9 mouse cellular contexts compared by ENCODE assay signal in genomic region chr12:40164621-40165020, GRCm38 (mm10). TPM values are rescaled to one million over a fixed set of nuclear protein-coding genes. Genes with fewer than 3 reads are reported as not detected.
DNase-seq lines count a peak whose midpoint lies in the region; ATAC-seq and TF ChIP-seq lines count a peak whose summit lies in the region.
"Had no signal": no experiment of that assay in that cellular context is flagged by ENCODE, and none has a peak within 500 bp of the region (broad histone marks: within the 10 kb centered on the region; RNA-seq: fewer than 3 reads in every experiment).

No protein-coding gene starts in this region.

- no peaks in the 10 kb centered on the region for H3K9me3 ChIP-seq in neural tube, embryonic 11.5 days (ENCODE audit: control insufficient read depth, low read length)
- no peaks in the 10 kb centered on the region for H3K9me3 ChIP-seq in limb, embryonic 14.5 days (ENCODE audit: control insufficient read depth, low read length)

- DNase-seq in cerebellum, adult 9-10 months: peak; percentile 27
- no peak for DNase-seq in cerebellum, postnatal 4 days (ENCODE audit: low spot score in 2 of 2)
- no peak for DNase-seq in neural tube, embryonic 11.5 days (ENCODE audit: low spot score)
- no peak for DNase-seq in neural tube, embryonic 10.5 days (ENCODE audit: extremely low spot score, low spot score)
- DNase-seq in forelimb bud, embryonic 11.5 days (ENCODE audit: low read depth, low spot score): peak; percentile 39
- peak; percentile 80 for DNase-seq in limb, embryonic 14.5 days (ENCODE audit: low spot score)
- DNase-seq in retina, postnatal 7 days (ENCODE audit: low read depth, low spot score): peak; percentile 19
- no peak for DNase-seq in spleen, postnatal 14 days (ENCODE audit: low spot score in 2 of 2)

- no peak overlapping the region for H3K4me3 ChIP-seq in neural tube, embryonic 11.5 days (ENCODE audit: low read depth, low read length)
- H3K4me3 ChIP-seq in limb, embryonic 14.5 days (replicated peaks; ENCODE audit: low read length): no peak overlapping the region

- no peaks in the 10 kb centered on the region for H3K27me3 ChIP-seq in neural tube, embryonic 11.5 days (ENCODE audit: control insufficient read depth, insufficient read depth, low read length)
- no peaks in the 10 kb centered on the region for H3K27me3 ChIP-seq in limb, embryonic 14.5 days (ENCODE audit: control insufficient read depth, insufficient read depth, low read length)

- H3K9ac ChIP-seq in neural tube, embryonic 11.5 days (ENCODE audit: low read length): no peak overlapping the region
- H3K9ac ChIP-seq in limb, embryonic 14.5 days (ENCODE audit: low read depth, low read length, severe bottlenecking): no peak overlapping the region

- 14% methylated on average over 2 of the region's 2 CpGs for WGBS in neural tube, embryonic 11.5 days
- 4% methylated on average over 2 of the region's 2 CpGs for WGBS in limb, embryonic 14.5 days

- no peaks in the 10 kb centered on the region for H3K4me1 ChIP-seq in neural tube, embryonic 11.5 days (ENCODE audit: control insufficient read depth, insufficient read depth, low read length)
- H3K4me1 ChIP-seq in limb, embryonic 14.5 days (ENCODE audit: control insufficient read depth, insufficient read depth, low read length): no peaks in the 10 kb centered on the region

- H3K27ac ChIP-seq in neural tube, embryonic 11.5 days (ENCODE audit: low read depth, low read length): no peak overlapping the region
- H3K27ac ChIP-seq in limb, embryonic 14.5 days (replicated peaks; ENCODE audit: low read depth, low read length): no peak overlapping the region

- no peak overlapping the region for H3K4me2 ChIP-seq in neural tube, embryonic 11.5 days (ENCODE audit: low read depth)
- H3K4me2 ChIP-seq in limb, embryonic 14.5 days (replicated peaks; ENCODE audit: low read depth, low read length, severe bottlenecking): no peak overlapping the region

- no peak for TF ChIP-seq POLR2A in limb, embryonic 14.5 days (IDR thresholded peaks at IDR 0.05; ENCODE audit: borderline replicate concordance, extremely low read depth, insufficient read depth, insufficient read length)

- H3K36me3 ChIP-seq in neural tube, embryonic 11.5 days (ENCODE audit: control insufficient read depth, insufficient read depth, low read length): no peaks in the 10 kb centered on the region
- no peaks in the 10 kb centered on the region for H3K36me3 ChIP-seq in limb, embryonic 14.5 days (ENCODE audit: control insufficient read depth, insufficient read depth, low read length)

- ATAC-seq in neural tube, embryonic 11.5 days (ENCODE audit: insufficient read depth, low FRiP score, low TSS enrichment): 0 out of 2 replicates have a peak, but pooled peaks have one; percentile 16
- ATAC-seq in limb, embryonic 14.5 days (ENCODE audit: low FRiP score, low read depth): peak; percentile 60; the same call in 1 of the 2 replicates

RNA-seq across cellular contexts. Expression of gene Scin, which starts 30.6 kb away (rescaled TPM):
- 0.07 TPM in 1 of 2 replicates, not detected in the other for polyA plus RNA-seq in neural tube, embryonic 11.5 days (2014; fragmentation: Nextera tagmentation; extraction: Ambion mirVana)
- polyA plus RNA-seq in limb, embryonic 14.5 days (2012; rRNA removed): 10.4 and 11.5 TPM in 2 replicates
- 6.2 and 6.7 TPM in 2 replicates for polyA plus RNA-seq in limb, embryonic 14.5 days (2014; fragmentation: Nextera tagmentation; extraction: Ambion mirVana)

RNA-seq across cellular contexts. Expression of gene Lsmem1, which starts 34.7 kb away (rescaled TPM):
- 0.32 and 0.39 TPM in 2 replicates for polyA plus RNA-seq in neural tube, embryonic 11.5 days (2014; fragmentation: Nextera tagmentation; extraction: Ambion mirVana)
- 0.77 and 1.9 TPM in 2 replicates for polyA plus RNA-seq in limb, embryonic 14.5 days (2012; rRNA removed)
- 1.2 and 2.0 TPM in 2 replicates for polyA plus RNA-seq in limb, embryonic 14.5 days (2014; fragmentation: Nextera tagmentation; extraction: Ambion mirVana)
- polyA plus RNA-seq: gonadal fat pad, adult 2 months had no signal

Comparison
In these comparisons a context has a peak if more than half of its experiments do, and no peak if none do; other contexts are left out.
1. DNase-seq: peak in cerebellum, adult 9-10 months (single experiment), forelimb bud, embryonic 11.5 days (single experiment), limb, embryonic 14.5 days (single experiment) and retina, postnatal 7 days (single experiment); none in cerebellum, postnatal 4 days (0 of 2), neural tube, embryonic 11.5 days (single experiment), neural tube, embryonic 10.5 days (single experiment) and spleen, postnatal 14 days (0 of 2).